Mouse (Mus musculus) forebrain, postnatal 0 days (tissue): ENCODE measurements at regions not wholly inside any gene's neighbourhood (a gene's known extent, or its start where the extent isn't known, plus 50 kb on each side); places are given as distances from the start of the nearest gene placed in this dataset.

Experiments used
- ATAC-seq: fragments of 200-750 bp; cut with Nextera tagmentation; 2 replicates; pipeline ENCODE4 v1.8.0; 2017; ENCODE audit warnings: mild to moderate bottlenecking, moderate library complexity
- DNase-seq: peaks from one replicate; pipeline ENCODE4 v3.0.0-alpha.2; 2015
- H3K27ac ChIP-seq: fragments of 300-500 bp; sonication (generic); 2 replicates; pipeline ENCODE4 v1.5.1; 2014; ENCODE audit warnings: low read depth, mild to moderate bottlenecking, antibody characterized with exemption, low read length, moderate library complexity, mixed read lengths
- H3K27me3 ChIP-seq: fragments of 300-500 bp; sonication (generic); 2 replicates; pipeline ENCODE4 v1.6.1; 2014; ENCODE audit warnings: mild to moderate bottlenecking, low read length, mixed read lengths; ENCODE audit not compliant: insufficient read depth
- H3K36me3 ChIP-seq: fragments of 300-500 bp; sonication (generic); 2 replicates; pipeline ENCODE4 v1.6.1; 2014; ENCODE audit warnings: mild to moderate bottlenecking, moderate library complexity; ENCODE audit not compliant: insufficient read depth
- H3K4me1 ChIP-seq: fragments of 300-500 bp; sonication (generic); 2 replicates; pipeline ENCODE4 v1.6.1; 2014; ENCODE audit warnings: antibody characterized with exemption; ENCODE audit not compliant: insufficient read depth
- H3K4me2 ChIP-seq: fragments of 300-500 bp; sonication (generic); 2 replicates; pipeline ENCODE4 v1.6.1; 2014; ENCODE audit warnings: low read depth, mild to moderate bottlenecking, moderate library complexity
- H3K4me3 ChIP-seq: fragments of 300-500 bp; sonication (generic); 2 replicates; pipeline ENCODE4 v1.5.1; 2014; ENCODE audit warnings: low read depth, low read length, mixed read lengths
- H3K9ac ChIP-seq: fragments of 300-500 bp; sonication (generic); 2 replicates; pipeline ENCODE4 v1.6.1; 2014; ENCODE audit warnings: mild to moderate bottlenecking
- H3K9me3 ChIP-seq: fragments of 300-500 bp; sonication (generic); 2 replicates; pipeline ENCODE4 v1.6.1; 2016; ENCODE audit warnings: low read length
- CTCF ChIP-seq: sonication (generic); IDR thresholded peaks from 2 replicates; pipeline ENCODE4 v1.5.1; 2016; ENCODE audit warnings: antibody characterized with exemption, control low read depth, low read depth
- WGBS: fragments of 180-500 bp; shearing (Covaris S2); extraction: QIAGEN DNeasy Blood & Tissue Kit; methylation state at CpG from one replicate; pipeline ENCODE4 v1.1.7; 2014; 5-methylcytosine and 5-hydroxymethylcytosine counted together

DNA sequence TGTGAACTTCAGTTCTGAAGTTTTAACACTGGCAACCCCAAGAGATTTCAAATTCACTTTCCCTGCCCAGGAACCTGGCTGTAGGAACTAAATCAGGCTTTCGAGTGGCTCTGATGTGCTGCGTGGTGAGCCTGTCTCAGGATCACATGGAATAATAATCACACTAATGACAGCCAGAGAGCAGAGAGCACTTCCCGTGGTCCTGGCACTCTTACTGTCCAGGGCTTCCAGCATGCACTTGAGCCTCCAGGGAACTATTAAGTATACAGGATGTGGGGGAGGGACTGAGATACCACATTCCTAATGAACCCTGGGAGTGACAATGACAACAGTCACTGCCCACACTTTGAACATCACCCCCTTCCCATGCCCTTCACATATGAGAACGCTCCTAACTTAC is 90.2 kb downstream of the H2al1j start:
- 61% methylated on average over 4 of the region's 4 CpGs for WGBS
- H3K9me3 ChIP-seq = no peaks in the 10 kb centered on the region
- H3K27ac ChIP-seq = no peak overlapping the region
- no peak overlapping the region for H3K9ac ChIP-seq
- no peak for TF ChIP-seq CTCF
- no peaks in the 10 kb centered on the region for H3K27me3 ChIP-seq
- ATAC-seq = no peak
- no peak overlapping the region for H3K4me3 ChIP-seq
- no peak for DNase-seq
- no peak overlapping the region for H3K4me2 ChIP-seq
- H3K36me3 ChIP-seq = no peaks in the 10 kb centered on the region
- H3K4me1 ChIP-seq = no peaks in the 10 kb centered on the region

DNA sequence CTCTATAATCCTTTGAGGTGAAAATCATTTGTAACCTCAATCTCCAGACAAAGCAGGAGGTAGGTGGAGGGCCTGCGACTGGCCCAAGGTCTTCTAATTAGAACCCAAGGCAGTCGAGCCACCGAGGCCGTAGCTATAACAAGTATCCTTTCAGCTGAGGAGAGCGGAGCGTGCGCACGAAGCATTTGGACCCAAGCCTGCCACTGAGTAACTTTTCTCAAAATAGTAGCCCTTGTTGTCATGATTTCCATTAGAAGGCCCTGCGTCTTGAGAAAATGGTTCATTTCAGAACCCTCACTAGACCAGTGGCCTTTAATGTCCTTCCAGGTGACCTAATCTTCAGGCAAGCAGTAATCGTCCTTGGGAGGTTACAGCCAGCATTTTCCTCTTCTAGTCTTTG is 90.6 kb downstream of the H2al1j start:
- Histone ChIP-seq H3K4me2 (no peak overlapping the region), H3K9ac (no peak overlapping the region), H3K4me1 (no peaks in the 10 kb centered on the region), H3K27me3 (no peaks in the 10 kb centered on the region), H3K27ac (no peak overlapping the region), H3K36me3 (no peaks in the 10 kb centered on the region), H3K4me3 (no peak overlapping the region), H3K9me3 (no peaks in the 10 kb centered on the region)
- no peak for TF ChIP-seq CTCF
- no peak for DNase-seq
- WGBS = 63% methylated on average over 10 of the region's 10 CpGs
- ATAC-seq = no peak

GRCm38 (mm10) chrX:11419162-11419631 is 91.6 kb downstream of the H2al1j start:
- DNase-seq (no peak), ATAC-seq (no peak)
- H3K4me2 ChIP-seq = no peak overlapping the region
- no peak overlapping the region for H3K9ac ChIP-seq
- WGBS = 39% methylated on average over 5 of the region's 5 CpGs
- no peak overlapping the region for H3K27ac ChIP-seq
- H3K4me3 ChIP-seq = no peak overlapping the region
- no peak for TF ChIP-seq CTCF
- H3K4me1 ChIP-seq = no peaks in the 10 kb centered on the region
- no peaks in the 10 kb centered on the region for H3K9me3 ChIP-seq
- H3K27me3 ChIP-seq = no peaks in the 10 kb centered on the region
- H3K36me3 ChIP-seq = no peaks in the 10 kb centered on the region

DNA sequence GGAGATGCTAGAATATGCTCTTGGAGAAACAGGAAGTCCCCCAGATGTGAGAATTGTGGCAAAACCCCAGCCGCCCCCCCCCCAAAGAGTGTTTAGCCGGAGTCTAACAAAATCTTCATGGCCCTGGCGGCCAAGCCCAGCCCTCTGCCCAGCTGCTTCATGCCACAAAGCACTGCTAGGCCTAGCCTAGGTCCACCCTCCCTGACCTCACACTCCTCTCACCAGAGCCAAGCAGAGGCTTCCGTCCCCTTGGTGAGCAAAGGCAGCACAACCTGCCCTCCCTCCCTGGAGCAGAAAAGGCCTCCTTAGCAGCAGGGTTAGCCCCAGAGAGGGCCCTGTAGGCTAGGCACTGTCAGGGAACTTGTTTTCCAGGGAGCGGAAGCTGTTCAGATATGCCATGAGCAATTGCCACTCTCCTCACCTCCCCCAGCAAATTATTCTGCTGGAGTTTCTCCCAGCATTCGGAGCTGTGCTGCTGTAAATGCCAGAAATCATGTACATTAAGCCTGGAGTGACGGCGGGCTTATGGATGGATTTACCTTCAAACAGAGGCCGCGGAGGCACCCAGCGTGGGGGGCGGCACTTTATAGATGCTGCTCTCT is 104.9 kb downstream of the H2al1j start:
- WGBS = 57% methylated on average over 12 of the region's 12 CpGs
- no peak overlapping the region for H3K27ac ChIP-seq
- H3K4me3 ChIP-seq = no peak overlapping the region
- no peak for TF ChIP-seq CTCF
- H3K9ac ChIP-seq = no peak overlapping the region
- no peaks in the 10 kb centered on the region for H3K4me1 ChIP-seq
- no peaks in the 10 kb centered on the region for H3K36me3 ChIP-seq
- DNase-seq = no peak
- no peaks in the 10 kb centered on the region for H3K27me3 ChIP-seq
- ATAC-seq = peak; percentile 32; the same call in 1 of the 2 replicates
- H3K9me3 ChIP-seq = no peaks in the 10 kb centered on the region
- H3K4me2 ChIP-seq = no peak overlapping the region

GRCm38 (mm10) chrX:11435338-11435737 is 107.7 kb downstream of the H2al1j start:
- no peak overlapping the region for H3K4me3 ChIP-seq
- H3K4me1 ChIP-seq = no peaks in the 10 kb centered on the region
- no peak overlapping the region for H3K27ac ChIP-seq
- 52% methylated on average over 6 of the region's 6 CpGs for WGBS
- H3K36me3 ChIP-seq = no peaks in the 10 kb centered on the region
- DNase-seq (no peak), ATAC-seq (peak; percentile 59)
- no peaks in the 10 kb centered on the region for H3K27me3 ChIP-seq
- no peaks in the 10 kb centered on the region for H3K9me3 ChIP-seq
- no peak overlapping the region for H3K9ac ChIP-seq
- no peak overlapping the region for H3K4me2 ChIP-seq
- no peak for TF ChIP-seq CTCF

DNA sequence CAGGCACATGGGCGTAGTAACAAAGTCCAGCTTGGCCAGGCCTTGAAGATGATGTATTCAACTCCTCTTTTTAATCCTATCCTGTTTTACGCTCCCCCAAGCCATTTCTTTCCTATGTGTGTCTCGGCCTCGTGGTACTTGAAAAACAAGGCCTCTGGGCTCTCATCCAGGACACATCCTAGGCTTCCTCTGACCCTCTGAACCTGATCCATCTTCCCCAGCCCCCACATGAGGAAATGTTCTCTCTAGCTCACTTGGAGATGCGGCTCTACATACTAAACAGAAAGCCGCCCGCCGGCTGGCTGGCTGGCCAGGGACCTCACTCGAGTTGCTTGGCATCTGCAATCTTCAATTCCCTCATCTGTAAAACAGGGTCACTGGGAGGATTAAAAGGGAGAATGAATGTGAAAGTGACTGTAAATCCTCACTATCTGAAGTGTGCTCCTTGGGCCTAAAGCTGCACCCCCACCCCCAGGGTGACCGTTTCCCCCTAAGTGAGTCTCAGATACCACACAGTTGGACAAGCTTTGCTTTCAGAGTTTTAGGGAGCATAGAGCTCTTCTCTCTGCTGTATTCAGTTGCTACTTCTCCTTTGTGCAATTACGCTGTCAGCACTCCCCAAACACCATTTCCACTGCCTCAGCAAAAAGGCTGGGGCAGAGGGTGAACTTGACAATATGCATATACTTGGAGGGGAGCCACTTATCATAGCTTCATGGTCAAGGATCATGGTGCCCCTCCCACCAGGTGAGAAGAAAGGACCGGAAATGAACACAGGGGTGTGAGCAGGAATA is 109.7 kb downstream of the H2al1j start:
- WGBS = 55% methylated on average over 12 of the region's 12 CpGs
- H3K4me1 ChIP-seq = no peaks in the 10 kb centered on the region
- no peak for TF ChIP-seq CTCF
- no peak overlapping the region for H3K9ac ChIP-seq
- no peak overlapping the region for H3K27ac ChIP-seq
- H3K27me3 ChIP-seq = no peaks in the 10 kb centered on the region
- H3K4me2 ChIP-seq = no peak overlapping the region
- no peaks in the 10 kb centered on the region for H3K9me3 ChIP-seq
- H3K36me3 ChIP-seq = no peaks in the 10 kb centered on the region
- H3K4me3 ChIP-seq = no peak overlapping the region
- peak; percentile 42 for ATAC-seq
- no peak for DNase-seq

- ATAC-seq (0 out of 2 replicates have a peak, but pooled peaks have one; percentile 43), DNase-seq (no peak)
- Histone ChIP-seq H3K27ac (no peak overlapping the region), H3K27me3 (no peaks in the 10 kb centered on the region), H3K4me2 (no peak overlapping the region), H3K9me3 (no peaks in the 10 kb centered on the region), H3K4me3 (no peak overlapping the region), H3K36me3 (no peaks in the 10 kb centered on the region), H3K4me1 (no peaks in the 10 kb centered on the region), H3K9ac (no peak overlapping the region)
- TF ChIP-seq CTCF = peak; percentile 34; the same call in 1 of the 2 replicates
- WGBS = 56% methylated on average over 7 of the region's 7 CpGs
Measured at GRCm38 (mm10) chrX:11443543-11443942, 115.9 kb downstream of the H2al1j start.
